Mouse (Mus musculus) c-Kit-positive CD71-negative TER-119-negative erythroid progenitor cells, embryonic 14.5 days (primary cell): ENCODE measurements at regions not wholly inside any gene's neighbourhood (a gene's known extent, or its start where the extent isn't known, plus 50 kb on each side); places are given as distances from the start of the nearest gene placed in this dataset.

Source experiments
- DNase-seq: peaks from one replicate; pipeline ENCODE4 v3.0.0-alpha.2; 2013; ENCODE audit warnings: low read depth

DNA sequence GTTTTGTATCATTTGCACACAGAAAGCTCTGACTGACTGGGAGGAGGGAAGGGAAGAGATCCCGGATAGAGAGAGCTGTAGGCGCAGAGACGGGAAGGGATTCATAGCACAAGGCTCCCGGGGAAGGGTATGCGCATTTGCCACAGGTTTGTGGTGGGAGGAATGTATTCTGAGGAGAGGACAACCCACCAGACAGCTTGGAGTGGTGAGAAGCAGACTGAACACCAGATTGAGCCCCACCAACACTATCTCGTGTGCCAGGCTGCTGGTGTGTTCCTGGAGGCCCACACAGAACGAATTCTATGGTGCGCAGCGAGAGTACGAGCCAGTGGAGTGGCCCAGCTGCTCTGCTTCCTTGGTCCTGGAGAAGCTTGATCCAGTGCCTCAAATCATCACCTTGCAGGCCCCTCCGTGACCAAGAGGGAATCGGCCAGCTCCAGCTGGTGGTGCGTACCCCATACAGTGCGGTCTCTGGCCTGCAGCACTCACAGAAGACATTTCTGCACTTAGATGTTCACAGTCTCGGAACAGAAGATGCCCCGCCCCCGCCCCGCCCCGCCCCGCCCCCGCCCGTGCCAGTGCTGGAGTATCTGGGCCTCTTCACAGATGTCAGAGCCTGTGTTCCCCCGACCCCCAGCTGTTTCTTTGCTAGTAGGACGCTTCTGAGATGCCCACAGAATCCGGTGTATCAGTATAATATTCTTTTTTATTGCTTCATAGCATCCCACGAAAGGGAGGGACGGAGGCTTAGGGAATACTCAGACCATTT is 92.8 kb upstream of the Tmem189 start:
- no peak for DNase-seq

DNA sequence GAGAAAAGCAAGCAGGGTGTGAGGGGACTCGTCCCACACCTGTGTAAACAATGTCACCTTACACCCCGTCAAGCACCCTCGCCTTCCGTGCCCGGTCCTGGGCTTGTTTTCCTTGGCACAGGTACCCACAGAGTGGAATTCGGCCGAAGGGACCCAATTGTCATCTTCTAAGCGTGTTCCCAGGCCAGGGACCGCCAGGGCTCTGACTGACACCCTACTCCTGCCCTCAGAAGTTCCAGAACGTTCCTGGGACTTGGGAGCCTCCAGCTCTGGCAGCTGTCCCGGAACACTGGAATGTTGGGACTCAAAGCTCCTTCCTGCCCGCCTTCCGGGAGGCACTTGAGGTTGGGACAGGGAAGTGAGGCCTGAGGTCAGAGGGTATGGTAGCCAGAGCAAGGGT is 91.9 kb upstream of the Tmem189 start:
- no peak for DNase-seq

DNA sequence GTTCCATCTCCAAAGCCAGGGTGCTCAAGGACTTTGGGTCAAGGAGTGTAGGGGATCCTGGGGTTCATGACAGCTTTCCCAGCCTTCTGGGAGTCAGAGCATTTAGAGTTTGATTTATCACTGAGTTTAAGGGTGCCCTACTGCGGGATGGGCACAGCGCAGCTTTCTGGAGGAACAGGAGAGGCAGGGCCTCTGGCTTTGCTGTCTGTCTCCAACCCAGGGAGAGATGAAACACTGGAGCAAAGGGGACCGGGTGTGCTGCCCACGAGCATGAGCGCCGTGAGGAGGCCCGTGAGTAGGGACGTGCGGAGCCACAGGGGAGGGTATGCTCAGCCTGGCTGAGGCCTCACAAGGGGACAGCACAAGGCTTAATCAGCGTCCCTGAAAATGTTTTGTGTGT is 89.1 kb upstream of the Tmem189 start:
- no peak for DNase-seq

DNA sequence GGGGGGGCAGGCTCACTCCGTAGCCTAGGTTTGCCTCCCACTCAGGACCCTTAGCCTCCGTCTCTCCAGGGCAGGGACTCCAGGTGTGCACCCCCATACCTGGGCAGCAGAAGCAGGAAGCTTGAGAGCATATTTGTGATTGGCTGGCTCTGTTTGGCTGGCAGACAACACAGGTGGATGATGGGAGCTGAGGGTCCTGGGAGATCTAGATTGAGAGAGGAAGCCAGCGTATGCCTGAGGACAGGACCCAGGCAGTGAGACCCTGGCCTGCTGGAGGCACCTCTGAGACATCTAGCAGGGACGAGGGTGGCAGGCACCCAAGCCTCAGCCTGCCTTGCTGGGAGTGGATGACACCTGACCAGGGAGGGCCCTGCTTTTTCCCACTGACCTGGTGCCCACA is 88.6 kb upstream of the Tmem189 start:
- DNase-seq: no peak

DNA sequence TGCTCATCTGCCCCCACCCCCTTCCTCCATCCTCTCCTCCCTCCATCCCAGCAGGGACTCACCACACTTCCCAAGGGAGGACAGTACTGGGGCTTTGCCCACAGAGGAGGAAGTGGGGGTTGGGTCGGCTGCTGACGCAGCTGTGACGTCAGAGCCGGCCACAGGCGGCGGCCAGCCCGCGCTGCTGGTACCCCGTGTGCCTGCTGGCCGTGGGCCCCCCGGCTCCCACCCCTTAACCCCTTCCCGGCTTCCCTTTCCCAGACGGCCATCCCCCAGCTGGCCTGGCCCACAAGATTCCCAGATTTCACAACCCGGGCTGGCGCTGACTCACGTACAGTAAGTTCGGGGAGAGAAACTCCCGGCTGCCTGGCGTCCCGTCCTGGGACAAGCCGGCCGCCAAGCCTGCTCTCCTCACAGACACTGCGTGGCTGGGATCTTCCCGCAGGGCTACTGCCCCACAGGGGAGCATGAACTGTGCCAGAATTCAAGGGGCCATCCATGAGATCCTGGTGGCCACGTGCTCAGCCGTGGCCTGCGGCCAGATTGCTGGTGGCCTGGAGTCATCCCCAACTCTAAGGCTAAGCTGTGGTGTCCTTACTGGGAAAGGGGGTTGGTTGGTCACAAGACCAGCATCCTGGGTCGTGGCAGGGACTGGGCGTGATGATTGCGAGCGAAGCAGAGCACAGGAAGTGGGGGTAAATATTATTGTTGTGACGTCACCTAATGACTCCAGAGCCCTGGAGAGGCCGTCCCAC is 87.9 kb upstream of the Tmem189 start:
- DNase-seq: no peak

DNA sequence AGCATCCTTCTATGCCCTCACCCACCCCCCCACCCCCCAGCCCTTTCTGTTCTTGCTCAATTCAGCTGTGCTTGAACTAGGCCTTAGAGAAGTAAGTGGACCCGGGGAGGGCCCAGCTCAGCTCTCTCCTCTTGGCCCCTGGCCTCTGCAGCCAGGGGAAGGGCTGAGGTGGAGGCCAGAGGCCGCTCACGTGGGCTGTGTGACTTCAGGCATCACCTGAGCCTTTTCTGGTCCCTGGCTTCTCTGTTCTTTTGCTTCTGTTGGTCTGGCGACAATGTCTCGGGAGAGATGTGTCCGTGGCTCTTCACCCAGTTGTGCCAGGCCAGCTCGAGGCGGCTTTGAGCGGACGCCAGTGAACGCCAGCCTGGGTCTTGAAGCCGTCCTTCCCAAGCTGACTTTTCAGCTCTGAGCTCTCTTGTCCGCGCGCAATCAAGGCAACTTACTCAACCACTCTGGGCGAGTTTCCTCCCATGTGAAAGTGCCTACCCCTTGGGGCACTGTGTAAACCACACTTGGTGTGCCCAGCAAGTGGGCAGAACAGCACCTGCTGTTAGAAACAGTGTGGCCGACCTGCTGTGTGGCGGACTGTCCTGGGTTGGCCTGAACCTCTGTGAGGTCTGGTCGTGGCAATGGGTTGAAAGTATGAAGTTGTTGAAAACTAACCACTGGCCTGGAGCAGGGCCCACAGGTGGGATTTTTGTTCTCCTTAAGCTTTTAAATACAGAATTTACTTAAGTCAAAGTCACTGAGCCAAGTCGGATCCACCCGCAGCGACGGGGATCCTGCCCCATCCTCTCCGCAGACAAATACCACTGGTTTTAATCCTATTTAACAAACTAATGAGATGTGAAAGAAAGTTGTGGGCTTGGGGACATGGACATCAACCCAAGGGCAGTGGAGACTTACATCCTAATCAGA is 86.9 kb upstream of the Tmem189 start:
- DNase-seq: no peak

DNA sequence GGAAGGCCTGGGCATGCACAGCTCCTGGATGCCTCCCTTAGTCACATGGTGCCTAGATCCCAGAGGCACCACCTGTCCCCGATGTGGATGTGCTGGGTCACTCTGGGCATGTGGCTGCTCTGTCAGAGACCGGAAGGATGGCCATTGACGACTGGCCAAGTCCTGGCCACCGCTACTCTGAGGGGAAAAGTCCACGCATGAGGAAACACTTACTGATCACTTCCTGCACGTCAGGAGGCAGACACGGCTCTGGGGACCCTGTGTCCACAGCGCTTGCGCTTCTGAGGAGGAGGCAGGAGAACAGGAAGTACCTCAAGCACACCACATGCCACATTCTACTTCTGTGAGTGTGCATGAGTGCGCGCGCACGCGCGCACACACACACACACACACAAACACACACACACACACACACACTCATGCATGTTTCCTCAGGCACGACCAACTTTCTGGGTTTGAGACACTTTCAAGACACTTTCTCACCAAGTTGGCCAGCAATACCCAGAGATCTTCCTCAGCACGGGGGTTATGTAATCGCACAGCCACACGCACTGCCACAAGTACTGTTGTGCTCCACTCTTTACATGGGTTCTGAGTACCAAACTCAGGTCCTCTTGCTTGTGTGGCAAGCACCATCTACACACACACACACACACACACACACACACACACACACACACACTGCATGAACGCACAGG is 85.7 kb upstream of the Tmem189 start:
- no peak for DNase-seq

DNA sequence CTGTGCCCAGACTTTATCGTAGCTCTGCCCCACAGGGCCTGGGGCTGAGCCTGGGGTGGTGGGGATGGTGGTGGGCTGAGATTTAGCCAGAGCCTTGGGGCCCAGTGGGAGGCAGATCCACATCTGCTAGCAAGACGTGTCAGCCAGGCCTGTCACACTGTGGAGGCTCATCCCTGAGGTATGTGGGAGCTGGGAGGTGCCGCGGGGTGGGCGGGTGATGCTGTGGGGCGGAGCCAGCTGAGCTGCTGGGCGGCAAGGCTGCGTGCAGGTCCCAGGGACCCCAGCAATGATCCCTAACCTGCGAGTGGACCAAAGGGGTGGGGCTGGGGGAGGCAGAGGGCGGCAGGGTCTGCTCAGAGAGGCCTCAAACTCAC is 85.2 kb upstream of the Tmem189 start:
- DNase-seq: no peak

DNA sequence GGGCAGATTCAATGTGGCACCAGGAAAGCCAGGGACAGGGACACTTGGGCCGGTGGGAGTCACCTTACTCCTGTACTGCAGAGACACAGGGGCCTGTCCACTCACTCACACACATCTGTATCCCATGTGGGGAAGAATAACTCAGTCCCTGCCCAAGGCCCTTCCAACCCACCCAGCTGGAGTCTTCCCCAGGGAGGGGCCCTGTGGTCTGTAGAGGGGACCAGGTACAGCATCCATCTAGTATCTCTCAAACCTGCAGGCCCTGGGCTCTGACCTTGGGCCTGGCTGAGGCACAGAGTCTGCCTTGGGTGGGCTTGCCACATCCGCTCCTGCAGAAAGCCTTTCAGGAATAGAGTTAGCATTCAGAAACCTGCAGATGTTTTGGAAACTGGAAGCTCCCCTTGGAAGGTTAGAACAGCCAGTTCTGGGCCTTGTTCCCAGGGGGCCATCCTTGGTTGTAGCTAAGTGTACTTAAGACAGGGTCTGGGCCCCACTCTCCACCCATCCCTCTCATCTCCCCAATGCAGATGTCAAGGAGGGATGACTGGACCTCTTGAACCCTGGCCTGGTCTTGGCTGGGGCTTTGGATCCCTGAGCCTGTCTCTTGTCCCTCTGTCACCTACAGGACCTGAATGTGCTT is 84.7 kb upstream of the Tmem189 start:
- DNase-seq: no peak

DNA sequence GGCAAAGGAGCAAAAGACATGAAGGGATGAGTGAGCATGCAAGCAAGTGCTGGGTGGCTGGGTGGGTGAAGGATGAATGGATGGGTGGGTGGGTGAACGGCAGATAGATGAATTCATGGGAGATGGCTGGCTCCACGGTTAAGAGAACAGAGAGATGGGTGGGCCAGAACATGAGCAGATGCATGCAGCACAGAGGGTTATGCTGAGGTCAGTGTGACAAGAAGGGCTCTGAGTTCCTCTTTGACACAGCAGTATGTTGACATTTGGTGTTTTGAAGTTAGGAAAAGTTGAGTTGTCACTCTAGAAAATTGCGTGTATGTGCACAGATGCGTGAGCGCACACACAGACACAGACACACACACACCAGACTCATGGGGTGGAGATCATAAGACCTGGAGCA is 83.2 kb upstream of the Tmem189 start:
- DNase-seq: no peak

DNA sequence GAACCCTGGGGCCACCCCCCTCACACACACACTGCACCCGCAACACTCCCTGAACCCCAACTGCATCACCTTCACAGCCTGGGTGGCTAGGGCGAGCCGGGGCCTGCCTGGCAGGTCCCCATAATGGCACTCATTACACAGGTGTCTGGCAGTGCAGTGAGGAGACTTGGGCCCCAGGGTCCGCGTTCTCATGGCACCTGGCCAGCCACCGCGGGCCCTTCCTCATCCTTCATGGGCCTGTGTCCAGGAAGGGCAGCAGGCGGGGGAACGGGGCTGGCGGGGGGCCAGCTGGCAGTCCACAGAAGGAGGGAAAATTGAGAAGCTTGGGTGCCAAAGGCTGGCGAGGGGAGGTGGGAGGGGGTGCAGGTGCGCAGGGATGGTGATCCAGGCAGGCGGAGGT is 78.3 kb upstream of the Tmem189 start:
- no peak for DNase-seq

DNA sequence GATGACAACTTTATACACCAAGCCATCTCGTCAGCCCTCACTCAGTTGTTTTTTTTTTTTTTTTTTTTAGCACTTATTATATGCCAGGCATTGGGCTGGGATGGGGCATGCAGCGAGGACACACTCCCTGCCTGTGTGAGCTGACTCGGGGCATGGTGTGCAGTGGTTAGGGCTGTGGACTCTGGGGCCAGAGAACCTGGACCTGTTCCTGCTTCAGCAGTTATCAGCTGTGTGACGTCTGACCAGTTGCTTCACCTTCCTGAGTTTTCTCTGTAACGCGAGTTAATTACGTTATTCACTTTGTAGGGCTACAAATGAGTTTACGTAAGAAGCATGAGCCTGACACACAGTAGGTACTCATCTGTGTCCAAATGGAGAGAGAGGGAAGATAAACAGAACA is 77.7 kb upstream of the Tmem189 start:
- no peak for DNase-seq

DNA sequence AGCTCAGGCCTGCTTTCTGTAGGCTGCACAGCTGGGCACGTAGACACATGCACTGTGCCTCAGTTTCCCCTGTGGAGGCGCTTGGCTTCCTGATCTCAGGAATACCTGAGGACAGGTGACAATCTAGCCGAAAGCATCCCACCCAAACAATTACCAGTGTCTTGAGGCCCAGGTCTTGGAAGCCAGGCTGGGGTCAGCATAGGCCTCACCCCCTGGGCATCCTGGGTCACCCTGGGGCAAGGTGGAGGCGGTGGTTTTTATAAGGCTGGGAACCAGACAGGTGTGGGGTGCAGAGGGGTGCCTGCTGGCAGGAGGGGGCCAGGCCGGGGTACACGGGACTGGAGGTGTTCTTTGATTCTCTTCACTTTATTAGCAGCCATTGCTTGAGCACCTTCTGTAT is 76.2 kb upstream of the Tmem189 start:
- DNase-seq: no peak

DNA sequence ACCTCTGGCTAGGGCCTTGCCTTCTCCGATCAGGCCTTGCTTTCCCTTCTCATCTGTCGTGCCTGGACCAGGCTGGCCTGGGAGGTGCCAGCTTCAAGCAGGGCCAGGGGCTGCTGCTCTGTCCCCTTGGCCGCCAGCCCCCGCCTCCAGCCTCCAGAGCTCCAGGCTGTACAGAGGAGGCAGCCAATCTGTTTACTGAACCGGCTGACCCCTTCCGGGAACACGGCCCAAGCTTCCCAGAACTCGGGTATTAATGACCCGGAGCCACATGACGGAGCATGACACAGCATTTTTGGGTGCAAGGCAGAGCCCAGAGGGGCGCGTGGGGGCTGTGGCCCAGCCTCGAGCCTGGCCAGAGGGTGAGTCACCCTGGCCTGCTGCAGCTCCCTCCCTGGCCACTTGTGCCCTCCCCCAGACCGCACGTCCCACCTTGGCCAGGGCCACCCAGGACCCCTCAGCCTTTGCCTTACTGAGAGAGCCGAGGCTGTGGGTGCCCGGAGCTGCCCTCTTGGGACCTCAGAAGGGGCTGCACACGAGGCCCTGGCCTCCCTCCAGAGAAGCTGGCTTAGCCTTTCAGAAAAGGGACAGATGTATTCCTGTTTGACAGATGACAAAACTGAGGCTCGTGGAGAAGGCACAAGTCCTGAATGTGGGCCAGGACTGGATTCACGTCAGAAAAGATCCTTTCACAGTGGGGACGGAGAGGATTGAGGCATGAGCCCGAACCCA is 75.6 kb upstream of the Tmem189 start:
- peak; percentile 58 for DNase-seq

DNA sequence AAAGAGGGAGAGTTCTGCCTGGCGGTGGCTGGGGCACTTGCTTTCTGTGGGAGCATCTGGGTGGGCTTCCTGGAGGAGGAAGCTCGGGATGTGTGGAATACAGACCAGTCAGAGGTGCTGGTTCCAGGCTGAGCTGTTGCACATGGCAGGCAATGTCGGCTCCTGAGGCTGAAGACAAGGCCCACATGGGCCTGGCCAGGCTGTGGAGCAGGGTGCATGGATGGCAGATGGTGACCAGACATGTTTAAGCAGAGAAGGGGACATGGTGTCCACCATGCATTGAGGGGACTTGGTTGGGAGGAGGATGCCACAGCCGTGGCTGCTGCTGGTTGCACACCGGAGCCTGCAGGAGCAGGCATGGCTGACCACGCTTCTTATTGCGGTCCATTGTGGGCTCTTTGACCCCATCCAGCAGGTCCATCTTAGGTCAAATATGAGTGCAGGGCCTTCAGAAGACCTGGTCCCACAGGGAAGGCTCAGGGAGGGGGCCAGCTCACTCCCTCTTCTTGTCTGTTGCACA is 74.3 kb upstream of the Tmem189 start:
- no peak for DNase-seq

DNA sequence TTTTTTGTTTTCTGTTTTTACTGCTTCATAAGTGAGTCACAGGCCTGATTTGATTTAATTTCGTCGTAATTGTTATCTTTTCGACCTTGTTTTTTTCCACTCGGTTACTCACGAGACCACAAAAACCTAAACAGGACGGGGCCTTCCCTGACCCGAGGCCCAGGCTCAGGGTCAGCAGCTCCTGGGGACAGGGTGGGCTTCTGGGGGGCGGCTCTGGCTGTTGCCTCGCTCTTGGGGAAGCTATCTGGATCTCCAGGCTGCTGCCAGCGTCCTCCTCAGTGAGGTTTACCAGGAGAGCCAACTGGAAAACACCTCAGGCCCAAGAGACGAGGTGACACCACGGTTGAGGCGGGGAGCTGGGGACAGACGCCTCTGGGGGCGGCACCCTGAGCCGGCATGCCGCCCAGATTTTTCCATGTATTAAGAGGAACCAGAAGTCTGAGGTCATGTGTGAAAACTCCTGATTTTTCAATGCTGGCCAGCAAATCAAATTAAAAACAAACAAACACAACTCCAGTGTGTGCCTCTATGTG is 71.8 kb upstream of the Tmem189 start:
- no peak for DNase-seq

DNA sequence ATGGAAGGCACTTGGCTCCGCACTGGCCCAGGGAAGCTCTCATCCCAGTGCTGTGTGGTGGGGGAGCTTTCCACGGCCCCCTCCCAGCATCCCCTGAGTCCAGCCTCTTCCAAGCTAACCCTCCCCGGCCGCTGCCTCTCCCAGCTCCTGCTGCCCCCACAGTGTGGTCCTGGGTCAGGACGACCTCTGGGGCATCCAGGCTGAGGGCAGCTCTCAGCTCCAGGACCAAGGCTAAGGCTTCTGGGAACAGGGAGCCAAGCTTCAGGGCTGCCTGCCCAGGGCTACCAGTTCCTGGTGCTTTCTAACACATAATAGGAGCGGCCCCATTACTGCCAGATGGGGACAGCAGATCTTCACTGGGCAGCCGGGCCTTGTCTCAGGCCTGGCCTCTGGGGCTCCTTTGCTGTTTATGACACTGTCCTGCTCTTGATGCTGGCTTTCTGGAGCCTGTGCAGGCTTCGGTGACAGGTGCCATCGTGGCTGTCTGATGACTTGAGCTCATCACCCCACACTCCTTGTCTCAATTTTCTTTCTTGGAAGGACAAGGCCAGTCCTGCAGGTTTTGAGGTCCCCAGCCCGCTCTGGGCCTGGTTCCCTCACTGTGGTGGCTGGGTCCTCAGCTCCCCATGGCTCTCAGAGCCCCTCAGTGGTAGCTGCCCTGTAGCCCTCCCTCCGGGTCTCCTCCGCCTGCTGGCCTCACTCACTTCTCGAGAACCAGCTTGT is 71.2 kb upstream of the Tmem189 start:
- DNase-seq: no peak

DNA sequence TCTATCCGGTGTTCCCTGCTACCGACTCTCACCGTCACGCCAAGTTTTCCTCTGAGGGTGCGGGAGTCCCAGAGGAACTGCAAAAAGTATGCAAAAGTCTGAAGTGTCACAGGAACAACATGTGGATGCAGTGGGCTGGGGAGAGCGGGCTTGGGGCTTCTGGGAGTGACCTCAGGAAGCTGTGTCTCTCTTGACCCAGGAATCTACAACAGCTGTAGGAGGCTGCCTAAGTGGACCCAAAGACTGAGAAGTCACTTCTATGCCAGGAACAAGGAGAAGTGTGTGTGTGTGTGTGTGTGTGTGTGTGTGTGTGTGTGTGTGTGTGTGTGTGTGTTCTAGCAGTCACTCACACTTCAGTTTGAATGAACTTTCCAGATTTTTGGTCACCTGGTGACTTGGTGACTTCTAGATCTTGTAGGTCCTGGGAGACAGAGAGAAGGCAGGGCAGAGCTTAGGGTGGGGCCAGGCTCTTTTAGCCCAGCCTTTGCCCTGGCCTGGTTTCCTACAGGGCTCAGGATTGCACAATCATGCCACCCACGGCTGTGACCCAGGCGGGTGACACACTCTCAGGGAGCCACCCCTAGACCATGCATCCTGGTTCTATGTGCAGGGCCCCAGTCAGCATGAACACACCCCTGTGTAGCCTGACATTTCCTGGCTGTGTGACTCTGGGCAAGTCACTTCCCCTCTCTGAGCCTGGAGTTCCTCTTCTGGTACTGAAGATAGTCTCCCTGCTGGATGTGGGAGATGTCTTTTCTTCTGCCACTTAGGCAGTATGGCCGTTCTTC is 70.2 kb upstream of the Tmem189 start:
- DNase-seq: peak; percentile 65
